Mouse (Mus musculus): ENCODE data around the gene Procr. TPM values are rescaled to one million over a fixed set of nuclear protein-coding genes. Genes with fewer than 3 reads are reported as not detected.

Procr gene
- polyA plus RNA-seq, 1 experiment, result 9.0 TPM

GRCm38 (mm10) chr2:155794674-155795445 is 43.9 kb downstream of the Procr start:
- TF ChIP-seq POLR2A (IDR thresholded peaks at IDR 0.05; ENCODE audit: low read depth, low read length) (no peak), CTCF (IDR thresholded peaks at IDR 0.05; ENCODE audit: extremely low read depth, insufficient read depth, insufficient read length, insufficient replicate concordance) (no peak)
- H3K36me3 ChIP-seq (ENCODE audit: control insufficient read depth, insufficient read depth, low read length), result no peaks in the 10 kb centered on the region
- 90% methylated on average over 12 of the region's 12 CpGs for WGBS

GRCm38 (mm10) chr2:155798613-155799012 is 47.7 kb downstream of the Procr start:
- Histone ChIP-seq H3K4me1 (ENCODE audit: control insufficient read depth, insufficient read depth, insufficient read length) (no peaks in the 10 kb centered on the region), H3K27me3 (ENCODE audit: control insufficient read depth, insufficient read depth, low read length) (no peaks in the 10 kb centered on the region)
- WGBS, result 56% methylated on average over 3 of the region's 3 CpGs

More at GRCm38 (mm10) chr2:155794674-155795445, 43.9 kb downstream of the Procr start:
- H3K27ac ChIP-seq (ENCODE audit: insufficient read depth, low read length), result no peak overlapping the region
- no peaks in the 10 kb centered on the region for H3K4me1 ChIP-seq (ENCODE audit: control insufficient read depth, insufficient read depth, insufficient read length)
- H3K4me3 ChIP-seq (ENCODE audit: extremely low read depth, insufficient read depth, insufficient read length), result no peak overlapping the region
- no peak for DNase-seq (ENCODE audit: low read depth in 1 of 2, low spot score in 2 of 2)
- no peaks in the 10 kb centered on the region for H3K27me3 ChIP-seq (ENCODE audit: control insufficient read depth, insufficient read depth, low read length)

GRCm38 (mm10) chr2:155802761-155803160 is 51.8 kb downstream of the Procr start:
- no peak for DNase-seq (ENCODE audit: low read depth in 1 of 2, low spot score in 2 of 2)
- Histone ChIP-seq H3K4me3 (ENCODE audit: extremely low read depth, insufficient read depth, insufficient read length) (no peak overlapping the region), H3K27ac (ENCODE audit: insufficient read depth, low read length) (no peak overlapping the region), H3K36me3 (ENCODE audit: control insufficient read depth, insufficient read depth, low read length) (no peaks in the 10 kb centered on the region), H3K4me1 (ENCODE audit: control insufficient read depth, insufficient read depth, insufficient read length) (no peaks in the 10 kb centered on the region), H3K27me3 (ENCODE audit: control insufficient read depth, insufficient read depth, low read length) (no peaks in the 10 kb centered on the region)
- 63% methylated on average over 3 of the region's 3 CpGs for WGBS
- TF ChIP-seq POLR2A (IDR thresholded peaks at IDR 0.05; ENCODE audit: low read depth, low read length) (no peak), CTCF (IDR thresholded peaks at IDR 0.05; ENCODE audit: extremely low read depth, insufficient read depth, insufficient read length, insufficient replicate concordance) (peak; percentile 25; the same call in 1 of the 2 replicates)

More at GRCm38 (mm10) chr2:155798613-155799012, 47.7 kb downstream of the Procr start:
- H3K27ac ChIP-seq (ENCODE audit: insufficient read depth, low read length), result no peak overlapping the region
- H3K4me3 ChIP-seq (ENCODE audit: extremely low read depth, insufficient read depth, insufficient read length), result no peak overlapping the region
- DNase-seq (ENCODE audit: low read depth in 1 of 2, low spot score in 2 of 2), result no peak
- H3K36me3 ChIP-seq (ENCODE audit: control insufficient read depth, insufficient read depth, low read length), result no peaks in the 10 kb centered on the region
- TF ChIP-seq CTCF (IDR thresholded peaks at IDR 0.05; ENCODE audit: extremely low read depth, insufficient read depth, insufficient read length, insufficient replicate concordance) (no peak), POLR2A (IDR thresholded peaks at IDR 0.05; ENCODE audit: low read depth, low read length) (no peak)

- Histone ChIP-seq H3K27me3 (ENCODE audit: control insufficient read depth, insufficient read depth, low read length) (no peaks in the 10 kb centered on the region), H3K27ac (ENCODE audit: insufficient read depth, low read length) (no peak overlapping the region), H3K4me1 (ENCODE audit: control insufficient read depth, insufficient read depth, insufficient read length) (no peaks in the 10 kb centered on the region), H3K4me3 (ENCODE audit: extremely low read depth, insufficient read depth, insufficient read length) (no peak overlapping the region), H3K36me3 (ENCODE audit: control insufficient read depth, insufficient read depth, low read length) (no peaks in the 10 kb centered on the region)
- TF ChIP-seq CTCF (IDR thresholded peaks at IDR 0.05; ENCODE audit: extremely low read depth, insufficient read depth, insufficient read length, insufficient replicate concordance), result no peak
- no peak for TF ChIP-seq POLR2A (IDR thresholded peaks at IDR 0.05; ENCODE audit: low read depth, low read length)
- WGBS, result 68% methylated on average over 5 of the region's 5 CpGs
- no peak for DNase-seq (ENCODE audit: low read depth in 1 of 2, low spot score in 2 of 2)
These were observed 53.1 kb downstream of the Procr start for GRCm38 (mm10) chr2:155804053-155804452.

Other genes with a start within 250 kb of the Procr start
- gene Acss2, start 233.2 kb upstream of the Procr start, polyA plus RNA-seq (2012; rRNA removed), result 13.1 TPM in 2 replicates
- gene Ggt7, start 232.9 kb upstream of the Procr start, polyA plus RNA-seq (2012; rRNA removed), result 8.1 and 9.6 TPM in 2 replicates
- gene Gss, start 158.3 kb upstream of the Procr start, polyA plus RNA-seq (2012; rRNA removed), result 9.9 and 11.3 TPM in 2 replicates
- gene Myh7b, start 139.9 kb upstream of the Procr start, polyA plus RNA-seq (2012; rRNA removed), result 0.04 TPM in 2 replicates
- 144 and 162 TPM in 2 replicates for gene Trpc4ap, start 58.7 kb upstream of the Procr start, polyA plus RNA-seq (2012; rRNA removed)
- gene Edem2, start 21.6 kb upstream of the Procr start, polyA plus RNA-seq (2012; rRNA removed), result 65.0 and 70.8 TPM in 2 replicates
- not detected in 2 replicates for gene Gm17581, start 15.3 kb upstream of the Procr start, polyA plus RNA-seq (2012; rRNA removed)
- 0.01 TPM in 1 of 2 replicates, not detected in the other for gene Mmp24, start 24.2 kb downstream of the Procr start, polyA plus RNA-seq (2012; rRNA removed)
- 31.9 and 43.7 TPM in 2 replicates for gene BC029722, start 68.3 kb downstream of the Procr start, polyA plus RNA-seq (2012; rRNA removed)
- 77.0 and 90.7 TPM in 2 replicates for gene Eif6, start 75.8 kb downstream of the Procr start, polyA plus RNA-seq (2012; rRNA removed)
- gene Fam83c, start 83.7 kb downstream of the Procr start, polyA plus RNA-seq (2012; rRNA removed), result not detected in 2 replicates
- 8.7 and 12.1 TPM in 2 replicates for gene Uqcc1, start 179.2 kb downstream of the Procr start, polyA plus RNA-seq (2012; rRNA removed)
- gene Gm15557, start 189.6 kb downstream of the Procr start, polyA plus RNA-seq (2012; rRNA removed), result not detected in 2 replicates
- not detected in 2 replicates for gene Gdf5, start 194.2 kb downstream of the Procr start, polyA plus RNA-seq (2012; rRNA removed)
- 13.8 and 16.7 TPM in 2 replicates for gene Cep250, start 205.3 kb downstream of the Procr start, polyA plus RNA-seq (2012; rRNA removed)

All from spleen, adult 2 months (tissue).